Mouse (Mus musculus): Measurements from ENCODE around the gene Vmn2r114. TPM values are rescaled to one million over a fixed set of nuclear protein-coding genes. Genes with fewer than 3 reads are reported as not detected.

Vmn2r114 gene
- not detected for polyA plus RNA-seq (2014; fragmentation: Illumina TruSeq; extraction: RNeasy Lipid Tissue Mini Kit (QIAGEN cat#74804); ENCODE audit: low read depth, low replicate concordance)

DNA sequence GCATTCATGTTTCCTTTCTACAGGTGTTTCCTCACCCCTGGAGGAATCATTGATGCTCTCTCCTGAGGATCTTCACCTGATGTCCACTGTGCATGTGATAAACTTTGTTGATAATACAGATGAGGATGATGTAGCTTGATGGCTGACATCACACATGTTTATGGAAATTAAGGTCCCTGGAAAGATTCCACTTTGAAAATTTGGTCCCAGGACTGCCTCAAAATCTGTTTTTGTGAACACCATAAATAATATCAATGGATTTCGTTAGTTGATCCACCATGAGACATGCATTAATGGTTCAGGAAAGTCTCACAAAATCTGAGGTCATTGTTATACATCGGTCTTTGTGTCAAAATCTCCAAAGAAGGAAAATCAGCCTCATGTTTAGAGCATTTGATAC, at the start of gene Vmn2r114:
TSS of gene Vmn2r114 (minus strand) at position 101 of the 400 bp plus-strand sequence.

DNA sequence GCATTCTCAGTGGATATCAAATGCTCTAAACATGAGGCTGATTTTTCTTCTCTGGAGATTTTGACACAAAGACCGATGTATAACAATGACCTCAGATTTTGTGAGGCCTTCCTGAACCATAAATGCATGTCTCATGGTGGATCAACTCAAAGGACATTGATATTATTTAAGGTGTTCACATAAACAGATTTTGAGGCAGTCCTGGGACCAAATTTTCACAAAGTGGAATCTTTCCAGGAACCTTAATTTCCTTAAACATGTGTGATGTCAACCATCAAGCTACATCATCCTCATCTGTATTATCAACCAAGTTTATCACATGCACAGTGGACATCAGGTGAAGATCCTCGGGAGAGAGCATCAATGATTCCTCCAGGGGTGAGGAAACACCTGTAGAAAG, 31.1 kb upstream of the Vmn2r114 start, which contains the start of gene Vmn2r115:
TSS of gene Vmn2r115 (plus strand) at position 301 of the 400 bp plus-strand sequence.

Other genes starting within 250 kb of the Vmn2r114 start
- gene Zfp40, start 119.3 kb downstream of the Vmn2r114 start, polyA plus RNA-seq (2014; fragmentation: Illumina TruSeq; extraction: RNeasy Lipid Tissue Mini Kit (QIAGEN cat#74804); ENCODE audit: low read depth, low replicate concordance) = 22.4 TPM
- not detected for gene Vmn2r115, start 31.2 kb upstream of the Vmn2r114 start, polyA plus RNA-seq (2014; fragmentation: Illumina TruSeq; extraction: RNeasy Lipid Tissue Mini Kit (QIAGEN cat#74804); ENCODE audit: low read depth, low replicate concordance)
- gene Vmn2r116, start 72.1 kb upstream of the Vmn2r114 start, polyA plus RNA-seq (2014; fragmentation: Illumina TruSeq; extraction: RNeasy Lipid Tissue Mini Kit (QIAGEN cat#74804); ENCODE audit: low read depth, low replicate concordance) = not detected
- gene Vmn2r117, start 167.2 kb upstream of the Vmn2r114 start, polyA plus RNA-seq (2014; fragmentation: Illumina TruSeq; extraction: RNeasy Lipid Tissue Mini Kit (QIAGEN cat#74804); ENCODE audit: low read depth, low replicate concordance) = not detected